Mouse (Mus musculus): ENCODE measurements around the gene Kif7. TPM values are rescaled to one million over a fixed set of nuclear protein-coding genes. Genes with fewer than 3 reads are reported as not detected.

Kif7 gene
- total RNA-seq, 2 experiments from 2014 or later, result 0.52 to 0.71 TPM

Other genes with a start within 250 kb of the Kif7 start
- gene Polg, start 249.4 kb downstream of the Kif7 start, total RNA-seq (2021), result 10 to 100 TPM; 30.6 to 34.2 TPM
- not detected for gene Rhcg, start 98.1 kb downstream of the Kif7 start, total RNA-seq (2021)
- under 1 TPM; 0.12 to 0.20 TPM for gene Ticrr, start 55.5 kb downstream of the Kif7 start, total RNA-seq (2021)
- gene Plin1, start 17.2 kb upstream of the Kif7 start, total RNA-seq (2021), result 1 to 10 TPM; 3.5 to 6.5 TPM
- 10 to 100 TPM in 1 of 2 experiments, 1 to 10 TPM in 1; 9.8 to 11.5 TPM for gene Pex11a, start 27.4 kb upstream of the Kif7 start, total RNA-seq (2021)
- gene Wdr93, start 27.4 kb upstream of the Kif7 start, total RNA-seq (2021), result not detected
- not detected for gene Mesp1, start 78.1 kb upstream of the Kif7 start, total RNA-seq (2021)
- gene Mesp2, start 95.0 kb upstream of the Kif7 start, total RNA-seq (2021), result not detected
- 1 to 10 TPM; 3.6 to 4.8 TPM for gene Anpep, start 145.3 kb upstream of the Kif7 start, total RNA-seq (2021)
- gene Ap3s2, start 204.9 kb upstream of the Kif7 start, total RNA-seq (2021), result 10 to 100 TPM; 16.0 to 17.9 TPM
- gene Arpin, start 219.6 kb upstream of the Kif7 start, total RNA-seq (2021), result 1 to 10 TPM; 2.8 to 3.5 TPM

All from gastrocnemius, postnatal 36 days (tissue).